10 mouse cellular contexts compared by ENCODE assay signal in the genomic region with DNA sequence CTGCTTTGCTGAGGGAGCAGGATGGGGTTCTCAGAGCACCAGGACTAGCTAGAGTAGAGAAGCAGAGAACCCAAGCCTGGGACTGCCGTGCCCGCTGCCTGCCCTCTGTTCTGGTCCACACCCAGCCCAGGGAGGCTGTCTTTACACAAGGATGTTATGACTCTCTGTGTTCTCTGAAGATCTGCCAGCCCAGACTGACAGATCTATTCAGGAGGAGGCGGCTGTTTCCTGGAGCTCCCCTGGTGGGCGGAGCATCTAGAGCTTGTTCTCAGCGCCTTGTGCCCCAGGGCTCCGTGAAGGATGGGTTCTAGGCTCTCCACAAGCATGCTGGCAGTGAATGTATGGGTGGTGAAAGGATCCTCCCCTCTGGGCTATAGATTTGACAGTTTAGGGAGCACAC. TPM values are rescaled to one million over a fixed set of nuclear protein-coding genes. Genes with fewer than 3 reads are reported as not detected.
DNase-seq lines count a peak whose midpoint lies in the region; ATAC-seq and TF ChIP-seq lines count a peak whose summit lies in the region.
"Had no signal": no experiment of that assay in that cellular context is flagged by ENCODE, and none has a peak within 500 bp of the region (broad histone marks: within the 10 kb centered on the region; RNA-seq: fewer than 3 reads in every experiment).

No protein-coding gene starts in this region.

- no peak overlapping the region for H3K9ac ChIP-seq in hindbrain, embryonic 16.5 days (ENCODE audit: low read depth, low read length)
- H3K9ac ChIP-seq in hindbrain, embryonic 11.5 days (ENCODE audit: low read depth, low read length) = no peak overlapping the region
- H3K9ac ChIP-seq in forebrain, embryonic 12.5 days = no peak overlapping the region
- H3K9ac ChIP-seq in stomach, postnatal 0 days (ENCODE audit: low read length) = no peak overlapping the region
- H3K9ac ChIP-seq: liver, embryonic 14.5 days; stomach, embryonic 15.5 days had no signal

- peak; percentile 27; the same call in 1 of the 2 replicates for TF ChIP-seq CTCF in stomach, postnatal 0 days (IDR thresholded peaks at IDR 0.05; ENCODE audit: low read depth)

- ATAC-seq in hindbrain, embryonic 16.5 days = 0 out of 2 replicates have a peak, but pooled peaks have one; percentile 12
- ATAC-seq in hindbrain, embryonic 11.5 days (ENCODE audit: low FRiP score) = no peak
- ATAC-seq in forebrain, embryonic 12.5 days (ENCODE audit: low FRiP score) = peak; percentile 54; the same call in 1 of the 2 replicates
- ATAC-seq in stomach, postnatal 0 days (ENCODE audit: low FRiP score, low TSS enrichment) = 0 out of 2 replicates have a peak, but pooled peaks have one; percentile 39
- ATAC-seq in megakaryocyte, adult 5-6 weeks (ENCODE audit: poor library complexity, severe bottlenecking) = no peak

- TF ChIP-seq EP300 in stomach, postnatal 0 days (optimal IDR thresholded peaks at IDR 0.05) = no peak

- no peak for DNase-seq in hindbrain, embryonic 11.5 days (ENCODE audit: low spot score)
- peak; percentile 59 to 65 for DNase-seq in CD8-positive naive resting alpha-beta T cell, adult 2 months (ENCODE audit: low read depth in 2 of 2, low spot score in 2 of 2)
- DNase-seq in large intestine, adult 2 months (ENCODE audit: low read depth, low spot score) = peak; percentile 35
- DNase-seq in stomach, postnatal 0 days (ENCODE audit: low spot score) = peak; percentile 36
- DNase-seq in urinary bladder, adult 18-20 months (ENCODE audit: low spot score in 2 of 2) = no peak

- no peaks in the 10 kb centered on the region for H3K9me3 ChIP-seq in hindbrain, embryonic 16.5 days (ENCODE audit: control insufficient read depth, low read length)
- H3K9me3 ChIP-seq in hindbrain, embryonic 11.5 days (ENCODE audit: control insufficient read depth, low read length) = no peaks in the 10 kb centered on the region
- H3K9me3 ChIP-seq in forebrain, embryonic 12.5 days = no peaks in the 10 kb centered on the region
- no peaks in the 10 kb centered on the region for H3K9me3 ChIP-seq in stomach, postnatal 0 days (ENCODE audit: control insufficient read depth, low read length)
- H3K9me3 ChIP-seq: stomach, embryonic 15.5 days had no signal

- no peaks in the 10 kb centered on the region for H3K36me3 ChIP-seq in hindbrain, embryonic 16.5 days (ENCODE audit: control insufficient read depth, insufficient read depth, low read length)
- H3K36me3 ChIP-seq in hindbrain, embryonic 11.5 days (ENCODE audit: control insufficient read depth, insufficient read depth, low read length) = no peaks in the 10 kb centered on the region
- no peaks in the 10 kb centered on the region for H3K36me3 ChIP-seq in forebrain, embryonic 12.5 days (replicated peaks)
- H3K36me3 ChIP-seq in stomach, postnatal 0 days (ENCODE audit: control insufficient read depth, insufficient read depth, low read length) = no peaks in the 10 kb centered on the region
- H3K36me3 ChIP-seq: stomach, embryonic 15.5 days had no signal

- no peak overlapping the region for H3K27ac ChIP-seq in hindbrain, embryonic 16.5 days (ENCODE audit: low read depth, low read length)
- no peak overlapping the region for H3K27ac ChIP-seq in hindbrain, embryonic 11.5 days (ENCODE audit: low read depth, low read length)
- H3K27ac ChIP-seq in forebrain, embryonic 12.5 days = no peak overlapping the region
- no peak overlapping the region for H3K27ac ChIP-seq in stomach, postnatal 0 days (replicated peaks)
- H3K27ac ChIP-seq: liver, embryonic 14.5 days; stomach, embryonic 15.5 days had no signal

- no peaks in the 10 kb centered on the region for H3K27me3 ChIP-seq in hindbrain, embryonic 16.5 days (replicated peaks; ENCODE audit: control insufficient read depth, insufficient read depth, low read length)
- H3K27me3 ChIP-seq in hindbrain, embryonic 11.5 days (ENCODE audit: control insufficient read depth, insufficient read depth, low read length) = no peaks in the 10 kb centered on the region; the same call in 1 of the 2 replicates
- no peaks in the 10 kb centered on the region for H3K27me3 ChIP-seq in forebrain, embryonic 12.5 days
- H3K27me3 ChIP-seq in stomach, postnatal 0 days (ENCODE audit: control insufficient read depth, insufficient read depth, low read length) = no peaks in the 10 kb centered on the region
- H3K27me3 ChIP-seq: stomach, embryonic 15.5 days had no signal

- 32% methylated on average over 6 of the region's 6 CpGs for WGBS in hindbrain, embryonic 16.5 days
- WGBS in hindbrain, embryonic 11.5 days = 43% methylated on average over 6 of the region's 6 CpGs
- 47% methylated on average over 6 of the region's 6 CpGs for WGBS in forebrain, embryonic 12.5 days
- WGBS in large intestine, adult 2 months = 9% methylated on average over 6 of the region's 6 CpGs
- 27% methylated on average over 6 of the region's 6 CpGs for WGBS in stomach, postnatal 0 days

- no peak overlapping the region for H3K4me3 ChIP-seq in hindbrain, embryonic 16.5 days (ENCODE audit: low read length)
- H3K4me3 ChIP-seq in hindbrain, embryonic 11.5 days (ENCODE audit: low read depth, low read length) = no peak overlapping the region
- H3K4me3 ChIP-seq in forebrain, embryonic 12.5 days (replicated peaks) = no peak overlapping the region
- no peak overlapping the region for H3K4me3 ChIP-seq in stomach, postnatal 0 days (ENCODE audit: low read depth, low read length)
- H3K4me3 ChIP-seq: stomach, embryonic 15.5 days had no signal

- H3K4me2 ChIP-seq in hindbrain, embryonic 16.5 days (ENCODE audit: low read length) = no peak overlapping the region
- H3K4me2 ChIP-seq in hindbrain, embryonic 11.5 days (replicated peaks; ENCODE audit: low read depth, low read length) = no peak overlapping the region
- H3K4me2 ChIP-seq in forebrain, embryonic 12.5 days = no peak overlapping the region
- H3K4me2 ChIP-seq in stomach, postnatal 0 days (replicated peaks; ENCODE audit: low read depth) = no peak overlapping the region
- H3K4me2 ChIP-seq: stomach, embryonic 15.5 days had no signal

- H3K4me1 ChIP-seq in hindbrain, embryonic 16.5 days (ENCODE audit: control insufficient read depth, insufficient read depth, low read depth, low read length) = peaks cover 2% of the 10 kb centered on the region; the same call in 1 of the 2 replicates
- peaks cover 7% of the 10 kb centered on the region; the same call in 1 of the 2 replicates for H3K4me1 ChIP-seq in hindbrain, embryonic 11.5 days (replicated peaks; ENCODE audit: control insufficient read depth, insufficient read depth, low read length)
- H3K4me1 ChIP-seq in forebrain, embryonic 12.5 days = peaks cover 39% of the 10 kb centered on the region
- H3K4me1 ChIP-seq in stomach, postnatal 0 days (replicated peaks; ENCODE audit: control insufficient read depth, insufficient read depth) = peaks cover 2% of the 10 kb centered on the region; the same call in 1 of the 2 replicates

RNA-seq across cellular contexts. Expression of gene Ccdc33, which starts 21.3 kb away (rescaled TPM):
- 0.43 and 0.79 TPM in 2 replicates for polyA plus RNA-seq in hindbrain, embryonic 16.5 days (2015; fragmentation: Nextera tagmentation; extraction: Ambion mirVana)
- polyA plus RNA-seq in hindbrain, embryonic 11.5 days (2014; fragmentation: Nextera tagmentation; extraction: Ambion mirVana) = 0.31 and 0.99 TPM in 2 replicates
- 1.5 and 2.4 TPM in 2 replicates for polyA plus RNA-seq in forebrain, embryonic 12.5 days (2016; fragmentation: Nextera tagmentation; extraction: Ambion mirVana)
- polyA plus RNA-seq in large intestine, adult 2 months (2012; rRNA removed) = 0.06 and 0.36 TPM in 2 replicates
- polyA plus RNA-seq in stomach, postnatal 0 days (2015; fragmentation: Nextera tagmentation; extraction: Ambion mirVana) = 0.18 TPM in 1 of 2 replicates, not detected in the other
- total RNA-seq in megakaryocyte, adult 5-6 weeks (2015) = not detected in 2 replicates
- not detected in 2 replicates for total RNA-seq in megakaryocyte, adult 5-6 weeks (2017)
- polyA plus RNA-seq: liver, embryonic 14.5 days had no signal

Comparison
In these comparisons a context has a peak if more than half of its experiments do, and no peak if none do; other contexts are left out.
1. ATAC-seq: peak in hindbrain, embryonic 16.5 days (single experiment), forebrain, embryonic 12.5 days (single experiment) and stomach, postnatal 0 days (single experiment); none in hindbrain, embryonic 11.5 days (single experiment) and megakaryocyte, adult 5-6 weeks (single experiment).
2. DNase-seq: peak in CD8-positive naive resting alpha-beta T cell, adult 2 months (2 of 2), large intestine, adult 2 months (single experiment) and stomach, postnatal 0 days (single experiment); none in hindbrain, embryonic 11.5 days (single experiment) and urinary bladder, adult 18-20 months (0 of 2).